Mouse (Mus musculus) forebrain, embryonic 11.5 days (tissue): ENCODE results near the gene Pex7. TPM values are rescaled to one million over a fixed set of nuclear protein-coding genes. Genes with fewer than 3 reads are reported as not detected.
A peak's percentile ranks its signal among the peaks of the same experiment; 100 is the strongest.

Experiments
- ATAC-seq: fragments of 200-750 bp; cut with Nextera tagmentation; replicated peaks from 2 replicates; pipeline ENCODE4 v1.8.0; 2017; ENCODE audit warnings: moderate TSS enrichment; ENCODE audit not compliant: low FRiP score
- DNase-seq: peaks from one replicate; pipeline ENCODE4 v3.0.0-alpha.2; 2017; ENCODE audit warnings: low spot score
- H3K27ac ChIP-seq: fragments of 300-500 bp; sonication (generic); 2 replicates; pipeline ENCODE4 v1.5.1; 2014; ENCODE audit warnings: low read depth, low read length
- H3K27me3 ChIP-seq: fragments of 300-500 bp; sonication (generic); 2 replicates; pipeline ENCODE4 v1.6.1; 2014; ENCODE audit warnings: mild to moderate bottlenecking, low read length, mixed read lengths; ENCODE audit not compliant: control insufficient read depth, insufficient read depth
- H3K36me3 ChIP-seq: fragments of 300-500 bp; sonication (generic); 2 replicates; pipeline ENCODE4 v1.6.1; 2014; ENCODE audit warnings: mild to moderate bottlenecking, low read length, moderate library complexity, mixed read lengths; ENCODE audit not compliant: control insufficient read depth, insufficient read depth
- H3K4me1 ChIP-seq: fragments of 300-500 bp; sonication (generic); replicated peaks from 2 replicates; pipeline ENCODE4 v1.6.1; 2014; ENCODE audit warnings: low read length, mixed read lengths; ENCODE audit not compliant: control insufficient read depth, insufficient read depth
- H3K4me2 ChIP-seq: fragments of 300-500 bp; sonication (generic); 2 replicates; pipeline ENCODE4 v1.6.1; 2014; ENCODE audit warnings: low read depth, mild to moderate bottlenecking, low read length, moderate library complexity, mixed read lengths; ENCODE audit not compliant: severe bottlenecking
- H3K4me3 ChIP-seq: fragments of 300-500 bp; sonication (generic); 2 replicates; pipeline ENCODE4 v1.5.1; 2014; ENCODE audit warnings: low read depth, low read length
- H3K9ac ChIP-seq: fragments of 300-500 bp; sonication (generic); 2 replicates; pipeline ENCODE4 v1.6.1; 2014; ENCODE audit warnings: low read length
- H3K9me3 ChIP-seq: fragments of 300-500 bp; sonication (generic); 2 replicates; pipeline ENCODE4 v1.6.1; 2016; ENCODE audit warnings: low read length, mixed read lengths; ENCODE audit not compliant: control insufficient read depth
- WGBS: fragments of 180-500 bp; shearing (Covaris S2); extraction: QIAGEN DNeasy Blood & Tissue Kit; methylation state at CpG from one replicate; pipeline ENCODE4 v1.1.7; 2014; 5-methylcytosine and 5-hydroxymethylcytosine counted together
- polyA plus RNA-seq: library from polyadenylated mRNA; unstranded; fragments of >200 nt; fragmentation: Nextera tagmentation; extraction: Ambion mirVana; gene quantifications from 2 replicates; pipeline ENCODE4 v1.2.1, GENCODE M21; 2014

Pex7 gene
- polyA plus RNA-seq, 1 experiment from 2014 or later = 27.2 TPM

- no peak overlapping the region for H3K4me2 ChIP-seq
- no peaks in the 10 kb centered on the region for H3K36me3 ChIP-seq
- H3K4me1 ChIP-seq = no peaks in the 10 kb centered on the region
- no peaks in the 10 kb centered on the region for H3K27me3 ChIP-seq
- 77% methylated on average over 2 of the region's 2 CpGs for WGBS
- no peak overlapping the region for H3K27ac ChIP-seq
- DNase-seq = no peak
- ATAC-seq = no peak
- no peaks in the 10 kb centered on the region for H3K9me3 ChIP-seq
- no peak overlapping the region for H3K4me3 ChIP-seq
- H3K9ac ChIP-seq = no peak overlapping the region
Observed at GRCm38 (mm10) chr10:19924256-19924655, 16.8 kb upstream of the Pex7 start.

- H3K4me1 ChIP-seq = no peaks in the 10 kb centered on the region
- no peak overlapping the region for H3K4me2 ChIP-seq
- H3K9me3 ChIP-seq = no peaks in the 10 kb centered on the region
- H3K27me3 ChIP-seq = no peaks in the 10 kb centered on the region
- no peaks in the 10 kb centered on the region for H3K36me3 ChIP-seq
- H3K4me3 ChIP-seq = no peak overlapping the region
- no peak for DNase-seq
- H3K9ac ChIP-seq = no peak overlapping the region
- WGBS = 77% methylated on average over 4 of the region's 4 CpGs
- no peak for ATAC-seq
- no peak overlapping the region for H3K27ac ChIP-seq
Observed at GRCm38 (mm10) chr10:19922410-19922809, 14.9 kb upstream of the Pex7 start.

GRCm38 (mm10) chr10:19915301-19915700 is 7.8 kb upstream of the Pex7 start:
- ATAC-seq (no peak), DNase-seq (no peak)
- H3K36me3 ChIP-seq = no peaks in the 10 kb centered on the region
- no peaks in the 10 kb centered on the region for H3K27me3 ChIP-seq
- no peaks in the 10 kb centered on the region for H3K4me1 ChIP-seq
- no peak overlapping the region for H3K27ac ChIP-seq
- no peak overlapping the region for H3K4me3 ChIP-seq
- no peaks in the 10 kb centered on the region for H3K9me3 ChIP-seq
- 56% methylated on average over 1 of the region's 1 CpGs for WGBS
- H3K4me2 ChIP-seq = no peak overlapping the region
- no peak overlapping the region for H3K9ac ChIP-seq

GRCm38 (mm10) chr10:19913806-19914205 is 6.3 kb upstream of the Pex7 start:
- Histone ChIP-seq H3K9me3 (no peaks in the 10 kb centered on the region), H3K36me3 (no peaks in the 10 kb centered on the region), H3K27me3 (no peaks in the 10 kb centered on the region), H3K9ac (no peak overlapping the region), H3K4me1 (no peaks in the 10 kb centered on the region), H3K4me2 (no peak overlapping the region), H3K4me3 (no peak overlapping the region), H3K27ac (no peak overlapping the region)
- no peak for DNase-seq
- 91% methylated on average over 4 of the region's 4 CpGs for WGBS
- no peak for ATAC-seq

GRCm38 (mm10) chr10:19911583-19911982 is 4.1 kb upstream of the Pex7 start:
- no peak for DNase-seq
- H3K4me1 ChIP-seq = no peaks in the 10 kb centered on the region

GRCm38 (mm10) chr10:19910516-19910915 is 3.0 kb upstream of the Pex7 start:
- no peak overlapping the region for H3K4me2 ChIP-seq
- WGBS = 96% methylated on average over 2 of the region's 2 CpGs
- no peak for DNase-seq

More at GRCm38 (mm10) chr10:19911583-19911982, 4.1 kb upstream of the Pex7 start:
- Histone ChIP-seq H3K27me3 (no peaks in the 10 kb centered on the region), H3K9me3 (no peaks in the 10 kb centered on the region), H3K27ac (no peak overlapping the region), H3K9ac (no peak overlapping the region), H3K4me2 (no peak overlapping the region), H3K36me3 (no peaks in the 10 kb centered on the region), H3K4me3 (no peak overlapping the region)
- no peak for ATAC-seq
- 38% methylated on average over 1 of the region's 1 CpGs for WGBS

GRCm38 (mm10) chr10:19908076-19908475 is 587 bp upstream of the Pex7 start:
- H3K27ac ChIP-seq = no peak overlapping the region
- no peak overlapping the region for H3K4me2 ChIP-seq
- no peaks in the 10 kb centered on the region for H3K4me1 ChIP-seq
- no peak for DNase-seq
- no peaks in the 10 kb centered on the region for H3K36me3 ChIP-seq
- H3K4me3 ChIP-seq = no peak overlapping the region
- ATAC-seq = 0 out of 2 replicates have a peak, but pooled peaks have one; percentile 39
- no peaks in the 10 kb centered on the region for H3K27me3 ChIP-seq
- H3K9ac ChIP-seq = no peak overlapping the region
- WGBS = 80% methylated on average over 2 of the region's 2 CpGs
- H3K9me3 ChIP-seq = no peaks in the 10 kb centered on the region

More at GRCm38 (mm10) chr10:19910516-19910915, 3.0 kb upstream of the Pex7 start:
- Histone ChIP-seq H3K4me3 (no peak overlapping the region), H3K9me3 (no peaks in the 10 kb centered on the region), H3K4me1 (no peaks in the 10 kb centered on the region), H3K9ac (no peak overlapping the region), H3K36me3 (no peaks in the 10 kb centered on the region), H3K27ac (no peak overlapping the region), H3K27me3 (no peaks in the 10 kb centered on the region)
- ATAC-seq = no peak

GRCm38 (mm10) chr10:19904077-19904820 is 3.2 kb downstream of the Pex7 start:
- H3K27me3 ChIP-seq = no peaks in the 10 kb centered on the region
- H3K36me3 ChIP-seq = no peaks in the 10 kb centered on the region
- H3K4me1 ChIP-seq = no peaks in the 10 kb centered on the region
- DNase-seq = no peak
- no peak overlapping the region for H3K4me3 ChIP-seq
- no peak overlapping the region for H3K27ac ChIP-seq
- ATAC-seq = no peak
- WGBS = 85% methylated on average over 13 of the region's 13 CpGs
- H3K9ac ChIP-seq = no peak overlapping the region
- H3K9me3 ChIP-seq = no peaks in the 10 kb centered on the region
- no peak overlapping the region for H3K4me2 ChIP-seq

GRCm38 (mm10) chr10:19901992-19902391 is 5.5 kb downstream of the Pex7 start:
- no peak for ATAC-seq
- H3K27me3 ChIP-seq = no peaks in the 10 kb centered on the region
- no peak overlapping the region for H3K4me2 ChIP-seq
- no peak overlapping the region for H3K4me3 ChIP-seq
- no peak for DNase-seq
- H3K27ac ChIP-seq = no peak overlapping the region
- no peaks in the 10 kb centered on the region for H3K9me3 ChIP-seq
- H3K4me1 ChIP-seq = no peaks in the 10 kb centered on the region
- no peak overlapping the region for H3K9ac ChIP-seq
- WGBS = 81% methylated on average over 7 of the region's 7 CpGs
- no peaks in the 10 kb centered on the region for H3K36me3 ChIP-seq
